Mouse (Mus musculus) heart, adult 2 months (tissue): ENCODE results near the gene Rnasel.

Experiments used
- CTCF ChIP-seq: fragments of 200-600 bp; IDR thresholded peaks from 2 replicates; pipeline ENCODE4 v1.8.1; 2022; ENCODE audit warnings: antibody characterized with exemption, mild to moderate bottlenecking, moderate library complexity
- EP300 ChIP-seq: fragments of 200-500 bp; IDR thresholded peaks from 2 replicates; pipeline ENCODE4 v1.6.1; 2011; ENCODE audit warnings: low read depth, low read length, control low read depth; ENCODE audit not compliant: insufficient read depth
- POLR2A ChIP-seq: fragments of 200-500 bp; IDR thresholded peaks from 2 replicates; pipeline ENCODE4 v1.6.1; 2011; ENCODE audit warnings: mild to moderate bottlenecking, low read depth, low read length, control low read depth; ENCODE audit not compliant: insufficient read depth

- no peak for TF ChIP-seq CTCF
- no peak for TF ChIP-seq POLR2A
- no peak for TF ChIP-seq EP300
Measured at GRCm38 (mm10) chr1:153717990-153718389, 31.2 kb upstream of the Rnasel start.
